Mouse (Mus musculus) lung, postnatal 0 days (tissue): ENCODE results near the gene Rnf227. TPM values are rescaled to one million over a fixed set of nuclear protein-coding genes. Genes with fewer than 3 reads are reported as not detected.

Experiments used
- ATAC-seq: fragments of 200-750 bp; cut with Nextera tagmentation; 2 replicates; pipeline ENCODE4 v1.8.0; 2017; ENCODE audit warnings: moderate library complexity
- DNase-seq: peaks from one replicate; pipeline ENCODE4 v3.0.0-alpha.2; 2016; ENCODE audit warnings: low spot score
- H3K27ac ChIP-seq: fragments of 300-500 bp; sonication (generic); 2 replicates; pipeline ENCODE4 v1.5.1; 2014; ENCODE audit warnings: antibody characterized with exemption, mild to moderate bottlenecking, low read length, mixed read lengths
- H3K27me3 ChIP-seq: fragments of 300-500 bp; sonication (generic); replicated peaks from 2 replicates; pipeline ENCODE4 v1.6.1; 2014; ENCODE audit warnings: low read length, mixed read lengths; ENCODE audit not compliant: insufficient read depth
- H3K36me3 ChIP-seq: fragments of 300-500 bp; sonication (generic); 2 replicates; pipeline ENCODE4 v1.6.1; 2014; ENCODE audit warnings: low read length, mixed read lengths; ENCODE audit not compliant: insufficient read depth
- H3K4me1 ChIP-seq: fragments of 300-500 bp; sonication (generic); 2 replicates; pipeline ENCODE4 v1.6.1; 2014; ENCODE audit warnings: antibody characterized with exemption, low read depth, low read length, mixed read lengths; ENCODE audit not compliant: insufficient read depth
- H3K4me2 ChIP-seq: fragments of 300-500 bp; sonication (generic); replicated peaks from 2 replicates; pipeline ENCODE4 v1.6.1; 2014; ENCODE audit warnings: low read depth, mild to moderate bottlenecking, low read length, moderate library complexity, mixed read lengths
- H3K4me3 ChIP-seq: fragments of 300-500 bp; sonication (generic); 2 replicates; pipeline ENCODE4 v1.5.1; 2014; ENCODE audit warnings: low read depth, low read length
- H3K9ac ChIP-seq: fragments of 300-500 bp; sonication (generic); replicated peaks from 2 replicates; pipeline ENCODE4 v1.6.1; 2014; ENCODE audit warnings: low read depth, mild to moderate bottlenecking
- H3K9me3 ChIP-seq: fragments of 300-500 bp; sonication (generic); 2 replicates; pipeline ENCODE4 v1.6.1; 2016; ENCODE audit warnings: low read length, mixed read lengths
- CTCF ChIP-seq: IDR thresholded peaks from 2 replicates; pipeline ENCODE4 v1.5.1; 2016; ENCODE audit warnings: antibody characterized with exemption, mild to moderate bottlenecking
- EP300 ChIP-seq: IDR thresholded peaks from 2 replicates; pipeline ENCODE4 v1.6.1; 2016; ENCODE audit warnings: antibody characterized with exemption, mild to moderate bottlenecking, control low read depth
- WGBS: fragments of 180-500 bp; shearing (Covaris S2); extraction: QIAGEN DNeasy Blood & Tissue Kit; methylation state at CpG from one replicate; pipeline ENCODE4 v1.1.7; 2014; 5-methylcytosine and 5-hydroxymethylcytosine counted together
- polyA plus RNA-seq: library from polyadenylated mRNA; unstranded; fragments of >200 nt; fragmentation: Nextera tagmentation; extraction: Ambion mirVana; gene quantifications from 2 replicates; pipeline ENCODE4 v1.2.1, GENCODE M21; 2015

Gene Rnf227
- polyA plus RNA-seq, 1 experiment from 2014 or later = 5.7 TPM

DNA sequence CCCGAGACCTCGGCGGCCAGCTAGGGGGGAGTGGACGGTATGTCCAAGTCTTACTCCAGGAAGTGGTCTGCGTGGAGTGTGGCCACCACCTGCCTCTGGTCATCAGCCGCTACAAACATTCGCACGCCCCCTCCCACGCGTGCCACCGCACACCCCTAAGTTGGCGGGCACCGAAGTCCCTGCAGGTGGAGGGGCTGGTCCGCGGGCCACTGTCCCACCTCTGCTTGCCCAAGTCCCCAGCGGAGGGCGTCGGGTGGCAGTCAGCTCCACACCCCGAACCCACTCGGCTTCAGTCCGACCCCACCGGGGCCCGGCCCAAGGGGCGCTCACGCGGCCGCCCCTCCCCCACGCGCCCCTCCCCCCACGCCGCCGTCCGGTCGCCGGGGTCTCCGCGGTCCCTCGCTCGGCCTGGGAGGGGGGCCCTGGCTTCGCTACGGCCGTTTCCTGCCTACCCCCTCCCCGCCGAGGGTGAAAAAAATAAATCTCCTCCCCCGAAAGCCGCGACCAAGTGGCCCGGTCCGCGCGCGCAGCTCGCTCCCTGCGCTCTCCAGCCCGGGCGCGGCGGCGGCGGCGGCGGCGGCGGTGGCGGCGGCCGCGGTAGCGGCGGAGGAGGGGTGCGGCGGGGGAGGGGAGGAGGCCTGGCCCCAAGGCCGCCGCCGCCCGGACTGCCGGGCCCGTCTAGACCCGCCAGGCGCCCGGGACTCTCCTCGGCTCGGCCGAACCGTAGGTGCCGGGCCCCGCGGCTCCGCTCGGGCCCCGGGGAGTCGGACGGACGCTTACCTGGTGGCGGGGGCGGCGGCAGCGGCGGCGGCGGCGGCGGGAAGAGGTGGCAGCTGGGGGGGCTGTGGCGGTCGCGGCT, 28.3 kb downstream of the Rnf227 start:
- Histone ChIP-seq H3K27ac (peak overlapping the region; percentile 100), H3K9me3 (no peaks in the 10 kb centered on the region), H3K4me3 (peak overlapping the region; percentile 98), H3K4me2 (peak overlapping the region; percentile 77), H3K9ac (peak overlapping the region; percentile 95), H3K36me3 (no peaks in the 10 kb centered on the region), H3K27me3 (no peaks in the 10 kb centered on the region), H3K4me1 (peaks cover 24% of the 10 kb centered on the region)
- DNase-seq (peak; percentile 72), ATAC-seq (peak; percentile 11)
- TF ChIP-seq EP300 (no peak), CTCF (no peak)
- under 1% methylated on average over 36 of the region's 106 CpGs for WGBS

DNA sequence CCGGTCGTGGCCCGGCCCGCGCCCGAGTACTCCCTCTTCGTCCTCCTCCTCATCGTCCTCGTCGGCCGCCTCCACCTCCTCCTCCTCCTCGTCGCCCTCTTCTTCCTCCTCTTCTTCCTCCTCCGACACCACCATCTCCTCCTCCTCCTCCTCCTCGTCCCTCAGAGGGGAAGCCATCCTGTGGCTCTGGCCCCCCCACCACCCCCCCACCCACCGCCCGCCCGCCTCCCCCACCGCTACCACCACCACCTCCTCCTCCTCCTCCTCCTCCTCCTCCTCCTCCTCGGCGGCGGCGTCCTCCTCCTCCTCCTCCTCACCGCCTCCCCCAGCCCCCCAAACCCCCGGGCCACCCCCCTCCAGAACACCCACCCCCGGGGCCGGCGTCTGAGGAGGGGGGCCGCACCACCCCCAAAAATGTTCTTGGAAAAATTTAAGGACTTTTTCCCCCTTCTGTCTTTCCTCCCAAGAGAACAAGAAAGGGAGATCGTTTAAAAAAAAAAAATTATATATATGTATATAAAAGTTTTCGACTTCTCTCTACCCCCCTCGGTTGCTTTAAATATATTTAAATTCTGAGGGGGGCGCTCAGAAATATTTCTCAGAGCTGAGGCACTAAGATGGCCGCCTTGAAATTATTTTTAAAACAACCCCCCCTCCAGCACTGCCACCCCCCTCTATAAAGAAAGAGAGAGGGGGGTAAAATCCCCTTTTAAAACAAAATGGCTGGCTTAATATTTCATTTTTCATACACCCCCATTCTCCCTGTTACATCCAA, 29.1 kb downstream of the Rnf227 start, which contains the start of gene Chd3:
Gene Chd3 (minus strand): TSS at position 192 of the 775 bp plus-strand sequence.
- peak; percentile 53 for DNase-seq

DNA sequence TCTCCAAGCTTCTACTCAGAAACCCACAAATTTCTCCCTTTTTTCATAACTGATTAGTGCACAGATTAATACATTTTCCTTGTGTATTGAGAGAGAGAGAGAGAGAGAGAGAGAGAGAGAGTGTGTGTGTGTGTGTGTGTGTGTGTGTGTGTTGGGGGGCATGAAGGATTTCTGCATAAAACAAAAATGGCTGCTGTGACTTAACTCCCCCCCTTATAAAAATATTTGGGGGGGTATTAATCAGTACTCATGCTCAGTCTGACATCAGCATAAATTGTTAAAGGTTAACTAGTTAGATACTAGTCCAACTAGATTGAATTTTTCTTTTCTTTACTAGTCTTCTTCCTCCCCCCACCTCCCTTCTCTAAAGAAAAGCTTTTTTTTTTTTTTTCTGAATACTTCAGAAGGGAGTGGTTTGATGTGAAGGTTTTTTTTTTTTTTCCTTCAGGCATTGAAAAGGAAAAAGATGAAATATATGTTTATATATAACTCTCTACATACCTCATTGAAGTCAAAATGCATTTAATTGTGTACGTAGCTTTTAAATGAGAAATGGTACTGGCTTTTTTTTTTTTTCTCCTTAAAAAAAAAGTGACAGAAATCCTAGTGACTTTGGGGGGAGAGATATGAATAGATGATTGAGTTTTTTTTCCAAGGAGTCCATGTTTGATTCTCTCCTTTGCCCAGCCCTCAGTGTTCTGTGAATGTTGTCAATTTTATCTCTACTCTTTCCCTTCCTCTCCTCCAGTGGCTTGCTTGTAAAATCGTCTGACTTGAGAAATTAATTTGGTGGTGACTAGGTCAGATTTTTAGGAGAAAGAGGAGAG, 29.9 kb downstream of the Rnf227 start:
- ATAC-seq = no peak
- Histone ChIP-seq H3K27me3 (no peaks in the 10 kb centered on the region), H3K9ac (peak overlapping the region; percentile 95), H3K9me3 (no peaks in the 10 kb centered on the region), H3K27ac (peak overlapping the region; percentile 100), H3K4me1 (peaks cover 13% of the 10 kb centered on the region), H3K4me3 (peak overlapping the region; percentile 98; the same call in 1 of the 2 replicates), H3K4me2 (peak overlapping the region; percentile 77), H3K36me3 (no peaks in the 10 kb centered on the region)
- 6% methylated on average over 2 of the region's 2 CpGs for whole genome bisulfite sequencing
- TF ChIP-seq CTCF = no peak
- no peak for TF ChIP-seq EP300
- DNase-seq = peak; percentile 69

More for the DNA sequence above, 29.1 kb downstream of the Rnf227 start, which contains the start of gene Chd3:
- peak within 1 kb of the TSS; percentile 95 for H3K9ac ChIP-seq
- no peaks in the 10 kb centered on the region for H3K27me3 ChIP-seq
- no peak for ATAC-seq
- WGBS = 2% methylated on average over 14 of the region's 34 CpGs
- no peaks in the 10 kb centered on the region for H3K9me3 ChIP-seq
- H3K4me2 ChIP-seq = peak within 1 kb of the TSS; percentile 77
- H3K27ac ChIP-seq = peak within 1 kb of the TSS; percentile 100
- H3K4me3 ChIP-seq = peak within 1 kb of the TSS; percentile 98
- H3K4me1 ChIP-seq = peaks cover 20% of the 10 kb centered on the region
- no peaks in the 10 kb centered on the region for H3K36me3 ChIP-seq
- TF ChIP-seq CTCF (no peak), EP300 (0 out of 2 replicates have a peak, but pooled peaks have one; percentile 7)

DNA sequence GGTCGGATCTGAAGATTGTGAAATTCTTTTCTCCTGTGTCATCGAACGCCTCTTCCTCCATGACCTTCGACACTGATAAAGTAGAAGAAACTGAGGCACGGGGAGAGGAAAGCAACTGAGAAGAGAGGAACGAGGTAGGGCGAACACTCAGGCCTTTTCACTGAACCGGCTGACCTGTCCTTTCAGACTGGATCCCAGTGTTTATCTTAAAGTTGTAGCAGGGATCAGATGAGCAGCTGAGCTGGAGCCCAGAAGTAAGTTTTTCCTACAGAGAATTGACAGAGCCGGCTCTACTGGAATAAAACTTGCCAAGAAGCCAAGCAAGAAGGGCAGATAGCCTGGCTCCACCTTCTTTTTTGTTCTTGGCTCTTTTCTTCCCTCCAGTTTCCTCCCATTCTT, 30.6 kb downstream of the Rnf227 start:
- DNase-seq (peak; percentile 36), ATAC-seq (no peak)
- H3K4me2 ChIP-seq = no peak overlapping the region
- 13% methylated on average over 9 of the region's 9 CpGs for WGBS
- H3K36me3 ChIP-seq = 0 out of 2 replicates have a peak, but pooled peaks cover 3% of the 10 kb centered on the region
- H3K4me3 ChIP-seq = no peak overlapping the region
- no peaks in the 10 kb centered on the region for H3K27me3 ChIP-seq
- H3K4me1 ChIP-seq = peaks cover 6% of the 10 kb centered on the region
- H3K9me3 ChIP-seq = no peaks in the 10 kb centered on the region
- TF ChIP-seq EP300 = no peak
- no peak for TF ChIP-seq CTCF
- H3K9ac ChIP-seq = no peak overlapping the region
- H3K27ac ChIP-seq = peak overlapping the region; percentile 60

- 48% methylated on average over 12 of the region's 12 CpGs for WGBS
- no peak for ATAC-seq
- Histone ChIP-seq H3K27me3 (no peaks in the 10 kb centered on the region), H3K9me3 (no peaks in the 10 kb centered on the region), H3K4me3 (no peak overlapping the region), H3K27ac (no peak overlapping the region), H3K9ac (no peak overlapping the region), H3K4me2 (no peak overlapping the region), H3K36me3 (0 out of 2 replicates have a peak, but pooled peaks cover 5% of the 10 kb centered on the region), H3K4me1 (peaks cover 5% of the 10 kb centered on the region)
- TF ChIP-seq EP300 = no peak
- no peak for TF ChIP-seq CTCF
- DNase-seq = no peak
Measured at GRCm38 (mm10) chr11:69371601-69372000, 31.3 kb downstream of the Rnf227 start.
